Mouse (Mus musculus) right cerebral cortex, postnatal 25 days (tissue): ENCODE measurements at regions not wholly inside any gene's neighbourhood (a gene's known extent, or its start where the extent isn't known, plus 50 kb on each side); places are given as distances from the start of the nearest gene placed in this dataset.
"Not testable (repeated sequence)": the region's sequence is repeated elsewhere in the genome, so short reads cannot be mapped to it uniquely, and the experiment has no call there.

Experiments
- DNase-seq: peaks from one replicate; pipeline ENCODE4 v3.0.0; 2022

DNA sequence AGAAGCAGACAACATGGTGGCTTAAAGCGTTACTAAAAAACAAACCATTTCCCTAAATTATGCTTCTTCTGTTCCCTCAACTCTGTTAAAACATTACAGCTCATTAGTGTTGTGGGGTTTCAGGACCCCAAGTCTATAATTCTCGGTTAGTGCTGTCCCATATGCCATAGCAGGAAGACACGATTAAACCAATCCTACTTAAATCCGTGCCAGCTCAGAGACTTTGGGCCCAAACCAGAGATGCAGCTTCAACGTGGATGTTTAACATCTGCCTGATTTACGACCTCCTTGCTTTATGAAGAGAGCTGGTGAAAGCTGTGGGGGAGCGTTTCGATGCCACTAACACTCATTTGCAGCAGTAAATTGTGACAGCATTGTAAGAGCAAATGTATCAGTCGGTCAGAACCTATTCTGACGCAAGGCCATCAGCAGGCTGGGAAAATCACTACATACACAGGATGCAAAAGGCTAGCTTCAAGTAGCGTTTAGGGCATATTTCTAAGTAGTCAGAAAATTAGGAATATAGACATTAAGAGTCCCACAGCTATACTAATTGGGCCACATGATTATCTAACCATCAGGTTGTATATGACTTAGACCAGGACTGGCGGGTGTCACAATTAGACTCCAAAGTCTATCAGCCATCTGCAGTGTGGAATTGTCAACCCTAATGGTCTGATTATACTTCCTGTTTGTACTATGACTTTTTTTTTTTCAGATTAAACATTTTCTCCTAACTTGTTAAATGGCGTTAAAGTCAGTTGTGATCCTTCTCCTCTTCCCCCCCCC lies 333.1 kb upstream of the Gm6657 start:
- no peak for DNase-seq

DNA sequence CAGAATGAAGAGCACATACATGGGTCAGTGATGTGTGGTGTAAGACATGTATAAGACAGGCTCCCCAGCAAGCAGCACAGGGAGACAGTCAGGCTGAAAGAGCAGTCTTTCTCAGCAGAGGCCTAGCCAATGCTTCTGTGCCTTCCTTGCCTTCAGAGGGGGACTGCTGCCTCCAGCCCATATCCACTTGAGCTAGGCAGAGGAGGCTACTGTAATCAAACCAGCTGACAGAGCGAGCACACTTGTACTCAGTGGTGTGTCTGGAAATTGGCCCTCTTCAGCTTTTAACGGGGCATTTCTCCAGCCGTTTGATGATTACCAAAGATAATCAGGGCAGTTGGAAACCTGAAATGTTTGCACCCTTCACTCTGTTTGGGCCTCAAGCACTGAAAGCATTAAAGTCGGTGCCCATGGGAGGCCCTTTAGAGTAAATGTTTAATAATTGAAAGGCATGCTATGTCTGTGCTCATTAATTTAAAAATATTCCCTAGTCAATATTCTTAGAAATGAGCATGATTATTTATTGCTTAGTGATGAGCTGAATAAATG lies 326.0 kb upstream of the Gm6657 start:
- no peak for DNase-seq

DNA sequence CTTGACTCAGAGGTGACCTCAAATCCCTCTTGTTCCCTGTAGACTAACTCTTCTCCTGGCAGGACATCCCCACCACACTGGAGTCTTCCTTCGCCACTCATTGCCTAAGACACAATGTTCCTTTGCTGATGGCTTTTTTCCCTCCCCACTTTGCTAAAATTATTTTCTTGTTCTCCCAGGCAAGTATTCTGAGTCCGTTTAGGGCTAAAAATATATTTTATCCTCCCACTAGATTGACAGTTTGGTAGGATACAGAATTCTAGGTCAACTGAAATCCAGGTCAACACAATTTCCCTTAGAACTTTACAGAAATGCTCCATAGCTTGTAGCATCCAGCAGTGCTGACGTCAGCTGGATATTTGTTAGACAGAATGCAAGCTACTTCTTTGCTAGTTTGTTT lies 324.7 kb upstream of the Gm6657 start:
- DNase-seq: no peak

DNA sequence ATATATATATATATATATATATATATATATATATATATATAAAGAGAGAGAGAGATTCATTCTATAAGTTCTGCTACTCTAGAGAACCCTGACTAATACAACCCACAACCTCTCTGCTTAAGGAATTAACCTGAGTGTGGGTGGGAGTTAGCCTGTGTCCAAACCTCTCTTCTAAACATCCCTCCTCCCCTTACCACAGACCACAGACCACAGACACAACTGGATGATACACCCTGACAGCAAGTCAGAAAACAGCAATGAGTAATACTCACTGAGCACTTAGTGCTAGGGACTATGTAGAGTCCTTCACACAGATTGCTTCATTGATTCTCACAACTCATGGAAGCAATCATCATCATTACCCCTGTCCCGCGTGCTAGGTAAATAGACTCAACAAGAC lies 306.7 kb upstream of the Gm6657 start:
- DNase-seq: no peak

DNA sequence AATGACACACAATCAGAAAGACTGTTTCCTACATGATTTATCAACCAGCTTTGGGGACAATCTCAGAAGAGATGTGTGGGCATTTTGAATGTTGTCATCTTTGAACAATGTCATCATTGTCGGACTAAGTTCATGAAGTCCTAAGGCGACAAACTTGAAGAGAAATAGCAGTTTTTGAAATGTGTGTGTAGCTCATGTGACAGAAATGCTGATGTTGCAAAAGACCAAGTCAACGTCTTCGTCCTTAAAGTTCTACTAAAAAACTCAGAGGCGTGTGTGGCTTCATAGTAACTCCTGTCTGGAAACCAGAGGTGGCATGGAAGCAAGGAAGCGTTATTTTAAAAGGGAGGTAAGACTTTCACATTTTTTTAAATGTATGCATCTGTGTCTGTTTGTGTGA lies 302.6 kb upstream of the Gm6657 start:
- DNase-seq: no peak

DNA sequence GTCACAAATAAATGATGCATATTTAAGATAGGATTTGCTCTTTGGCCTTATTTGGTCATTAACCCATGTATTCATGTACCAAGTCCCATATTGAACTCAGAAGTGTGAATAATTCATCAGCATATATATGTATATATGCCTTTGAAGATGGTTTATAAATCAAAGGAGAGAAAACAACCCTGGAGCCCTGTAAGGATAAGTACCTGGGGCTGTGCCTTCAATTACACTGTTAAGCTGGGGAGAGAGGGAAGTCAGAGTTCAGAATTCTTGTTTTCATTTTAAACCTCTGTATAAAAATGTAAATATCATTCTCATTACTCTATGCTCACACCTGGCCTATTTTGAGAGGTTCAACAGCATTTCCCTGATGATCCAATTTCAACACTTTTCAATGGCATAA lies 299.8 kb upstream of the Gm6657 start:
- DNase-seq: no peak

DNA sequence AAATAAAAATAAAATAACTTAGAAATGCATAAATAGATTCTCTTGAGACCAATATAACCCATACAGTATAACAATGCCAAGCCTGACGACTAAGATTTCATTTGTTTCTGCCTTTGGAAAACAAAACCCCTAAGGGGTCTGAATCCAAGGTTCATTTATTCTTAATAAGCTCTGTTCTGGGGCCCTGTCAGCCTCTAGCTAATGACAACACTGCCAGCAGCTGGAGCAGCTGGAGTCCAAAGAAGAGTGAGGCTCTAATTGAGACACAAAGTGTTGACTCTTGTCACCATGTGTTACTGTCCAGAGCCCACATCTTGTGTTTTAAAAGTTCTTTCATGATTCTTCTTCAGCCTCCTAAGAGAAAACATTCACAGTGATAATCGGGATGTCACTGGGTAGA lies 298.5 kb upstream of the Gm6657 start:
- no peak for DNase-seq

DNA sequence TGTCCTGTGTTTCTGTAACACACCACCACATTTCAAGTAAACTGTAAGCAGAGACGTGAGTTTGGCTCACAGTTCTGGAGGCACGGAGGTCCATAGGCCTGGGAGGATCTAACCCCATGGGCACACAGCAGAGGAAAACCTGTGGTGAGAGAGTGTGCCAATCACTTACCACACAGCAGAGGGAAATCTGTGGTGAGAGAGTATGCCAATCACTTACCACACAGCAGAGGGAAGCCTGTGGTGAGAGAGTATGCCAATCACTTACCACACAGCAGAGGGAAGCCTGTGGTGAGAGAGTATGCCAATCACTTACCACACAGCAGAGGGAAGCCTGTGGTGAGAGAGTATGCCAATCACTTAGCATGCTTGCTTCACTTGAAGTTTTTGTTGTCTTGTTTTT lies 295.1 kb upstream of the Gm6657 start:
- DNase-seq: not testable (repeated sequence)

DNA sequence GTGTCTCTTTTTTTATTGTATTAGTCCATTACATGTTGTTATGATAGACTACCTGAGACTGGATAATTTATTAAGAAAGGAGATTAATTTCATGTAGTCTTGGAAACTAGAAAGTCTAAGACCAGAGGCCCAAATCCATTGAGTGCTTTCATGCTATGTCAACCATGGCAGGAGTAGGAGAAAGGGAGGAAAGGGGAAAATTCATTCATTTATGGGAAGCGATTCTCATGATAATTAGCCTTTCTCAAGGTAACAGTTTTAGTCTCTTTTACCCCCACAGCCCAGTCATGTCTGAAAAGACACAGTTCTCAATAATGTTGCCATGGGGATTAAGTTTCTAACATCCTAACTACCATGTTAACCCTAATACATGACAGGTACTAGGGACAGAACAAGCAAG lies 292.8 kb upstream of the Gm6657 start:
- DNase-seq: no peak

DNA sequence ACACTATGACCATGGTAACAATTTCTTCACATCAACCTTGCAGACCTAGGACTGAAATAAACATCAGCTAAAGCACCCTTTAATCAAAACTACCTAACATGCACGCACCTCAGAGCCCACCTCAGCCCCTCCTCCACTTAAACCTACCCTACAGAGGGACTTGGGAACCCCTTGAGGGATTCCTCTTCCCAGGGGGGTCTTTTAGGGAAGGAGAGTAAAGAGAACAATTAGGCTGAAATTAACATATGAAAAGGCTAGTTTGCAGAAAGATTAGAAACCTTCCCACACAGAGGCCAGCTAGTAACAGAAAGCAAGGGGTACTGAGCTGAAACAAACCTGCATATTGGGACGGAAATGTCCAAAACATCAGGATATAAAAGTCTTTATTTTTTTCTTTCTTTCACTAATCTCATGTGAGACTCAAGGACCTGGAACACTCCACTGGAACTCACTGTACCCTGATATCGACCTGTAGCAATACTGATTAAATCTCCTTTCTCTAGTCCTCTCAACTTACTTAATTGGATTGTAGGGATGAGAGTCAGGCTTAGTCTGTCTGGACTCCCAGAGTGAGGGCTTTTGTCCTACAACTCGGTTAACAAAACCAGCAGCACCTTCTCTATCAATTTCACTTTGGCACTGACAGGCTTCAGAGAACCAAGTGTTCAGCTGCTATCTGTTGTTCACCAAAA lies 281.0 kb upstream of the Gm6657 start:
- DNase-seq: no peak

DNA sequence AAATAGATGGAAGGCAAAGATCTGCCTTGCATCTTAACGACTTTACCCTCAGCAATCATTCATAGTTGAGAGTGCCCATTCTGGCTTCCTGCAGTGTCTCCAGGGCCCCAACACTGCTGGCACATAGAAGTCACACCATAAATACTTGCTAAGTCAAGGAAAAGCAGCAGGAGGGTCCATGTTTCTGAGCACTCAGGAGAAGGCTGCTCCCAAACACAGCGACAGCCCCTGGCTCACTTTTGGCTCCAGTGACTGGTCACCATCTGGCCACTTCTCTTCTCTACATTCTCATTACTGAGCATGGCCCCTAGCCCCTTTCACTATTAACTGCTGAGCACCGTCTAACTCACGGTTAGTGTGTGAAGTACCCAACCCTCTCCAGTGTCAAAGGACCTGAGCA lies 265.3 kb upstream of the Gm6657 start:
- no peak for DNase-seq

DNA sequence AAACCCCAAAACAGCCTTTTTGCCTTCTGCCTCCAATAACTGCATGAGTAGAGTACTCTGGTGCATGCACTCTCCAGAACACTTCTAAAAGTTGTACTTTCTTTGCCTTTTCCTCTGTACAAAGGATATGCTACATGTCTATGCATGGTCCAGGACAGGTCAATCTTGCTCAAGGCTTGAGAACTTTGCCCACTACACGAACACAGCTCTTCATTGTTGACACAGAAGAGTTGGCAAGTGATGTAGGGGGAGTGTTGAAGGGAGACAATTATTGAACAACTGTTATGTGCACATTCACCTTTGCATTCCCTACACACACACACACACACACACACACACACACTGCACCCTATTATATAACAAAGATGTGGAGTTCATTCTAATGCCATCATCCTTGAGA lies 264.5 kb upstream of the Gm6657 start:
- DNase-seq: no peak

DNA sequence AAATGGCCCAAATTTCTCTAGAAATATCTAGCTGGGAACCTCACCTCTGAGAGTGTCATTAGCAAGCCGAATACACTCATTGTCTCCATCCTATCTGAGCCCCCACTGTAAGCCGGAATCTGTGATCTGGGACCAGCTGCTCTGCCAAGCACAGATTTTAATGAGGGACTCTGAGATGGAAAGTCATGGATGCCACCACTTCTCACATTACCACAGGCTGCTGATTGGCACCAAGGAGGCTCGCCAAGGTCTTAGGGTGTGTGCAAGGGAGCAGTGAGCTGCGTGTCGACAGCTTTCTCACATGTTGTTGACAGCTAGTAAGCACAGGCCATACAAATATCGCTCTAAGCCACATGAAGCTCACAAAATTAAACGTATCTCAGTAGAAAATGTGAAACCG lies 250.1 kb upstream of the Gm6657 start:
- no peak for DNase-seq

DNA sequence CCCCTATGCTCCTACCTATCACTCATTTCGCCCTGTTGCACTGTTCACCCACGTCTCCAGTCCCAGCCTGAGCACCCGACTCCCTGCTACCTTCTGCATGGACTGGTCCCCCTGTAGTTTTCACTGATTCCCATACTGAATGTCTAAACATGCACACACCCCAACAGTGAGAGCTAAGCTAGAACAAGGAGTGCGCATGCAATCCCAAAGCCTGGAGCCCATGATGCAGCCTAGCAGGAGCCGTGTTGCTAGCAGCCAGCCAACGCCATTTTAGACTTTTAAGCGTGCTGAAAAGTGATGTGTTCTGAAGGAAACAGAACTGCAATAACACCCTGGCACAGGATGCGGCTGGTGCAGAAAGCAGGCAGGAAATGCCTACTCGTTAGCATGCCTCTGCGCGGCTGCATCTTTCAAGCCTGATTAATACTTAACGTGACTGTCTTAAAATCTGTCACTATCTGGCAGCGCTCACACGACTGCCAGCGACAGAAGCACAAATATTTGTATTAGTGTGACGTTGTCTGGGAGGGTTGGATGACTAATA lies 244.5 kb upstream of the Gm6657 start:
- peak; percentile 40 for DNase-seq

DNA sequence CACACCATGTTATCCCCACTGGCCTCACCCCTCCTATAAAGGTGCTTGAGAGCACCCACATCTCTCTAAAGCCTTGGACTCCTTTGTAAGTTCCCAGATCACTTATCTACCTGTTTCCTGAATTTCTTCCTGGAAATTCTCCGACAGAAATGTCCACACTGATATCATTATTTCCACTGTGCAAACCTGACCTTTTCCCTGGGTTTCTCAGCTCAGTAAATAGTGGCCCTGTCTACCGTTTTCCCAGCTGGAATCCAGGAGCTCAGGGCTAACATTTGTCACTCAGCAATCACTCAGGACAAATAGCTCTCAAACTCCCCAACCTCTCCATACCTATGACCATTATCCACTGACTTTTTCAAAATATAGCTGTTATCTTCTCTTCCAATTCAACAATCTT lies 241.6 kb upstream of the Gm6657 start:
- no peak for DNase-seq

DNA sequence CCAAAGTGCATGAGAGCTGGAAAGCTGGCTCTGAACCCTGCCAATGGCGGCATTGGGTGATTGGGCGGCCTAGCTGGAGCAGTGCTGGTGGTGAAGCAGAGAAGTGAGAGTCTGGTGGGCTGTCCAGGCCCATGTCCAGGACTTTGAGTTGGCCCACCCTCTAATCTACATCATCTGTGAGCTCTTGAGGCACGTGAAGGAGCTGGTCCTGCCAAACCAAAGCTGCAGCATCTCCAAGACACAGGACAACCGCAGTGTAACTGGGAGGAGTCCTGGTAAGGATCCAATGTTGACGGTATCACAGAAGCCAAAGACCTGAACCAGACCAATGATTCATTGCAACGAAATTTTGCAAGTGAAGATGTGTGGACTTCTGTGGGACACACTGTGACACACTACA lies 231.4 kb upstream of the Gm6657 start:
- no peak for DNase-seq

DNA sequence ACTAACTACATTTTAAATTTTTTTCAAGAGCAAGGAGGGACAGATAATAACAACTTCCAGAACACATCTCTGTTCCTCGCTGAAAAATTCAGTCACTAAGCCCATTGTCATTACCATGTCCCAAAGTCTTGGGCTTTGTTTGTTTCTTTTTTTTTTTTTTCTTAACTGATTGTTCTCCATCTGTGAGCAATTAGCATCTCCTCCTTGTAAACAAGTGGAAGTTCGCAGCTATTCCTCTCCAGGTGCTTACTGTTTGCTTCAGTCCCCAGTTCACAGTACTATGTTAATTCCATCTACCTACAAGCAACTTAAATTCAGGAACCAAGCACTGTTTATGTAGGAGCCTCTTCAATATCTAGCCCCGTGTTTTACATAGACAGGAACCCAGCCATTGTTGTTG lies 225.5 kb upstream of the Gm6657 start:
- no peak for DNase-seq

DNA sequence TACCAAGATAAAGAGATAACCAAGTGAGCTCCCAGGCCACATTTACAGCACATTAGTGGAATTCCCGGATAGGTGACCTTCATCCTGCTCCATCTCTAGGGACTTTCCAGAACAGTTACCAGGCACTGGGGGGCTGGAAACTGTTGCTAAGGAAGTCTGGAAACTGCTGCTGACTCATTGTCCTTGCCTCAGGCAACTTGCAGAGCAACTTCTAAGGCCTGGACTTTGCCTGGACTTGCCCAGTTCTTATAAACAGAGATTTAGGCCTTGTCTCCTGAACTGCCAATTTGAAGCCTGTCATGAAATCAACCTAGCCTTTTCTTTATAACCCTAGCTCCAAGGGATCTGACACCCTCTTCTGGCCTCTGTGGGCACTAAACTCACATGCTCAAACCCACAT lies 224.0 kb upstream of the Gm6657 start:
- no peak for DNase-seq

DNA sequence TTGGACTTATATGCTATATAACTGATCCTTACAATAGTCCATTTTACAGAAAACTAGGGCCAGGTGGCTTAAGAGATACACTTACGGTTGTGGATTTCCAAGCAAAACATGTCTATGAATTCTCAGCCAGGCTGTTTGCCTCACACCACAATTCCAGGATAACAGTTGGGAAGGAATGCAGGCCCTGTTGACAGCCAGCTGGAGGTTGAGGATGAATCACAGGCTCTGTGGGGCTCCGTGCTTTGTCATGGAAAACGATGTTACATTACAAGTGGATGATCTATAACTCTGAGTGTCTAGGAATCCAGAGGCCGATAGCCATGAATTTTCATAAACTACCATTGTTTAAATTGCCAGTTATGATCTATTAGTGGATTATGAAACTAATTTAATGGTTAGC lies 221.9 kb upstream of the Gm6657 start:
- no peak for DNase-seq

DNA sequence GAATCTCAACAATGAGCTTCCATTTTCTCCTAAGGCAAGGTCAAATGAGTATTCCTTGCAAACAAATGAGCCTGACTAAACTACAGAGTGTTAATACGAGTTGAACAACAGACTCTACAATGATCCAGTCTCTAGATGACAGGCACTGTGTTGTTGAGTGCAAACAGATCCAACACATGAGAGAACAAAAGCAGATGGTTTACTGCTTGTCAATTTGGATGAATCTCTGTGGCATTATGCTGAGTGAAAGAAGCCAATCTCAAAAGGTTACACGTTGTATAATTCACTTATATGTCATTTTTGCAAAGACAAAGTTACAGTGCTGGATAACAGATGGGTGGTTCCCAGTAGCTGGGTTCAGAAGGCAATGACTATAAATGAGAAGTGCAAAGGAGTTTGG lies 217.1 kb upstream of the Gm6657 start:
- no peak for DNase-seq

DNA sequence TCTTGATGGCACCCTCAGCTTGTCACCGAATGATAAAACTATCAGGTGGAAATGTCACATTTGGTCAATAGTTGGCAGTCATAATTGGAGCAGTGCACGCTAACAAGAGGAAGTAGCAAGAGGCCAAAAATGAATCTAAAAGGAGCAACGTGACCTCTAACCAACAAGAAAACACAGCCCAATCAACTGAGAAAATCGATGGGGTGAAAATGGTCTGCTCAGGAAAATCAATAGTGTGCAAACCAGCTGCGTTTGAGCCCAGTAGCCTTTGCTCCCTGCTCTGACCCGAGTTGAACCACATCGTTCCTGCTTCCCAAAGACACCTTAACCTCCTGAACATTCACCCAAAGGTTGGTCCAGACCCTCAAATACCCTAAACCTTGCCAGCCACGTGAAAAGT lies 207.3 kb upstream of the Gm6657 start:
- no peak for DNase-seq

DNA sequence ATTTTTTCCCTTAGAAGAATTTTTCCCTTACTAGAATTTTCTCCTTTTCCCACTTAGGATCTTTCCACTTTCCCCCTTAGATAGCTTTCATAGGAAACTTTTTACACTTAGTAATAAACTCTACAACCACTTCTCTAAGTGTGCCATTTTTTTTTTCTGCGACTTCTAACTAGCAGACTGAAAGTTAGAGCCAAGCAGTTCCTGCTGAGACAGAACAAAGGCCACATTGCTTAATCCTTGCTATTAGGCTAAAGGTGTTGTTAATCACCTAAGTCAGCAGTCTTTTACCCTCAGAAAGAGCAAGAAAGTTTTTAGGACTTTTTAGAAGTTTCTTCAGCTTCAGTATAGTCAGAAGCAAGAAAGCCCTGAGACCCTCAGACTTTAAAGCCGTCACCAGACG lies 204.3 kb upstream of the Gm6657 start:
- no peak for DNase-seq

DNA sequence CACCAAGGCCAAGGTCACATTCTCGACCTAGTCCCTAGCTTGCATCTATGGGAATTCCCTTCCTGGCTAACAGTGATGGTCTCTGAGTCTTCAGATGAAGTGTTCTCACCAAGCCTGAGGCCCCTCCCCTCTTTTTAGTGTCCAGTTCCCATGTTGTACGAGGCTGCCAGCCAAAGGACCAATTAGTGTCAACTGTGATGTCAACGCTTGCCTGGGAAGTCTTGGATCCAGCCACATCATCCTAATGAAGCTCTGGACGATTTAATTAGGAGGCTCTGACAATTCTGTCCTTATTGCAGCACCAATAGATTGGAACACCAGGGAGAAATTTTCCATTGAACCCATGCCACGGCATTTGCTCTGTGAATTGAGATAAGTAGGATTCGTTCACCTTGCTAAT lies 202.4 kb upstream of the Gm6657 start:
- no peak for DNase-seq

DNA sequence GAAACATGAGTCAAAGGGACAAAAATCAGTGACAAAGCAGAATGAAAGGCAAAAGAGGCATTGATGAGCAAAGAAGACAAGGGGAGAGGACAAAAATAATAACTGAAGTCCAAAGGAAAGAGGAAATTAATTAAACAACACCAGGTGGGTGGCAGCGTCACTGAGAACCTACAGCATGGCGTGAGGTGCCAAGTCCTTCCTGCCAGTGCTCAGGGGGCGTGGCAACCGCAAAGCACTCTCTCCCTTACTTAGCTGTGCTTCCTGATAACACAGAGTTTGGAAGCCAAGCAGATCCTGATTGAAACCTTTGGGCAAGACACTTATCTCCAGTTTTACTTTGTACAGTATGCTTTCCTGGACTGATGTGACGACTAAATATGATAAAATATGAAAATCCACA lies 199.9 kb upstream of the Gm6657 start:
- no peak for DNase-seq
